Mouse (Mus musculus): ENCODE measurements at regions not wholly inside any gene's neighbourhood (a gene's known extent, or its start where the extent isn't known, plus 50 kb on each side); places are given as distances from the start of the nearest gene placed in this dataset.
A peak's percentile ranks its signal among the peaks of the same experiment; 100 is the strongest.

DNA sequence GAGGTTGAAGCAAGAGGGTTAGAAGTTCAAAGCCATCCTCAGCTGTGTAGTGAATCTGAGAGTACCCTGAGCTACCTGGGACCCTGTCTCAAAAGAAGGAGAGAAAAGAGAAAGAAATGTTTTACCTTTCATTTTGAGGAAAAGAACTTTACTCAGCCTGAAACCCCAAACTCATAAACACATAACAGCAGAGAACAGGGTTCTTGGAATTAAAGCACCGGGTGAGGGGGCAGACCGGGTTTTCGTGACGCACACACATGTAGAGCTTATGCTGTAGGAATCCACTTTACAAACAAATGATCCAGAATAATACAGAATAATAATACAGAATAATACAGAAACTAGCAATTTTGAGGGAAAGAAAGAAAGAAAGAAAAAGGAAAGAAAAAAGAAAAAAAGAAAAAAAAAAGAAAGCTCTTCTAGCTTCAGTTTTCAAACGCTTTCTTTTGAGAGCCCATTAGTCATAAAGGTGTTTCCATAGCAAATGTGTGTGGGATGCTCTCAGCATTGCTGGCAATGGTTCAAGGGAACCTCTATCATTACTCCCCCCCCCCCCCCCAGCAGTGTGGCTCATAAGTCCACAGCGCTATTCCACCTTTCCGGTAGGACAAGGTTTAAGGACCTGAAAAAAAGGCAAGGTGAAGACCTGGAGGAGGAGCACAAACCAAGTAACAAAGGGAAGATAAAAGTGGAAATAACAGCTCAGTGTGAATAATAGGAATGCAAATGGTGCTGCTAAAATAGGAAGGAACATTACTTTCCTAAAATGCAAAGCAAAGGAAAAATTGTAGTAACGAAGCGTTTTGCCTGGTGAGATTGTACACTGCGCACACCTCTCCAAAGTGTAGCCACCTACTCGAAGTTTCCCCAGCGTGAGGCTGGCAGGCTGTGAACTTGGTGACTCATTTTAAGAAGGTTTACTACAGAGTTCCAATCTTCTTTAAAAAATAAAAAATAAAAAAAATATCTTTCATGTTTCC is 110.3 kb downstream of the Btg1 start:
- DNase-seq = no peak
- no peaks in the 10 kb centered on the region for H3K27me3 ChIP-seq (ENCODE audit: control insufficient read depth, insufficient read depth, low read length)
- TF ChIP-seq POLR2A (IDR thresholded peaks at IDR 0.05; ENCODE audit: borderline replicate concordance, insufficient read depth, low read length) = no peak
- TF ChIP-seq CTCF (IDR thresholded peaks at IDR 0.05; ENCODE audit: borderline replicate concordance, insufficient read depth, low read depth, low read length) = no peak
- H3K27ac ChIP-seq (ENCODE audit: insufficient read depth, low read length) = no peak overlapping the region
- H3K4me1 ChIP-seq (ENCODE audit: control insufficient read depth, insufficient read depth, low read length) = no peaks in the 10 kb centered on the region
- 89% methylated on average over 12 of the region's 12 CpGs for WGBS
- no peak overlapping the region for H3K4me3 ChIP-seq (replicated peaks; ENCODE audit: insufficient read depth, low read depth, low read length)

GRCm38 (mm10) chr10:96733581-96733980 is 116.8 kb downstream of the Btg1 start:
- Histone ChIP-seq H3K4me3 (replicated peaks; ENCODE audit: insufficient read depth, low read depth, low read length) (no peak overlapping the region), H3K27me3 (ENCODE audit: control insufficient read depth, insufficient read depth, low read length) (no peaks in the 10 kb centered on the region), H3K27ac (ENCODE audit: insufficient read depth, low read length) (no peak overlapping the region), H3K4me1 (ENCODE audit: control insufficient read depth, insufficient read depth, low read length) (peaks cover 5% of the 10 kb centered on the region; the same call in 1 of the 2 replicates)
- TF ChIP-seq CTCF (IDR thresholded peaks at IDR 0.05; ENCODE audit: borderline replicate concordance, insufficient read depth, low read depth, low read length) (no peak), POLR2A (IDR thresholded peaks at IDR 0.05; ENCODE audit: borderline replicate concordance, insufficient read depth, low read length) (no peak)
- DNase-seq = no peak
- WGBS = 84% methylated on average over 5 of the region's 5 CpGs

DNA sequence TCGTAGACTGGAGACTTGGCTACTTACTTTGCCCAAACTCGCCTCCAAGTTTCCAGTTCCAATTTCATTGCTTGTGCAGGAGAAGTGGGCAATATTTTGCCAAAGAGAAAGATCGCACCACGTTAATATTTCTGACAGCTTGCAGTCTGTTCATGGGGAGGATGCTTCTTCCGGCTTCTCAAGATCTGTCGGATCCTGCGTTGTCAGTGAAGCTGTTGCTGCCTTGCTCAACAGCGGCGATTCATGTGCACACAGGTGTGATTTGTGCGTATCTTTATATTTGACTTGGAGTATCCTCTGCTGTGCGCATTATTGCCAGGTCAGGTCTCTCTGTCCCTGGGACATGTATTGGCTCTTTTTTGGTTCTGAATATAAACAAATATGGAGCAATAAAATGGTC is 118.3 kb downstream of the Btg1 start:
- 40% methylated on average over 11 of the region's 11 CpGs for WGBS
- Histone ChIP-seq H3K27ac (ENCODE audit: insufficient read depth, low read length) (no peak overlapping the region), H3K4me3 (replicated peaks; ENCODE audit: insufficient read depth, low read depth, low read length) (peak overlapping the region; percentile 39), H3K4me1 (ENCODE audit: control insufficient read depth, insufficient read depth, low read length) (peaks cover 5% of the 10 kb centered on the region; the same call in 1 of the 2 replicates), H3K27me3 (ENCODE audit: control insufficient read depth, insufficient read depth, low read length) (no peaks in the 10 kb centered on the region)
- DNase-seq = peak in 1 of 2 experiments; percentile 20
- no peak for TF ChIP-seq POLR2A (IDR thresholded peaks at IDR 0.05; ENCODE audit: borderline replicate concordance, insufficient read depth, low read length)
- no peak for TF ChIP-seq CTCF (IDR thresholded peaks at IDR 0.05; ENCODE audit: borderline replicate concordance, insufficient read depth, low read depth, low read length)

GRCm38 (mm10) chr10:96735885-96736628 is 119.3 kb downstream of the Btg1 start:
- no peak for DNase-seq
- WGBS = 84% methylated on average over 4 of the region's 4 CpGs

GRCm38 (mm10) chr10:96737972-96738371 is 121.2 kb downstream of the Btg1 start:
- TF ChIP-seq CTCF (IDR thresholded peaks at IDR 0.05; ENCODE audit: borderline replicate concordance, insufficient read depth, low read depth, low read length) = no peak
- no peak for TF ChIP-seq POLR2A (IDR thresholded peaks at IDR 0.05; ENCODE audit: borderline replicate concordance, insufficient read depth, low read length)
- Histone ChIP-seq H3K4me3 (replicated peaks; ENCODE audit: insufficient read depth, low read depth, low read length) (no peak overlapping the region), H3K27ac (ENCODE audit: insufficient read depth, low read length) (no peak overlapping the region), H3K27me3 (ENCODE audit: control insufficient read depth, insufficient read depth, low read length) (no peaks in the 10 kb centered on the region), H3K4me1 (ENCODE audit: control insufficient read depth, insufficient read depth, low read length) (peaks cover 5% of the 10 kb centered on the region; the same call in 1 of the 2 replicates)
- DNase-seq = no peak
- 94% methylated on average over 6 of the region's 6 CpGs for WGBS

More at GRCm38 (mm10) chr10:96735885-96736628, 119.3 kb downstream of the Btg1 start:
- Histone ChIP-seq H3K4me1 (ENCODE audit: control insufficient read depth, insufficient read depth, low read length) (peaks cover 5% of the 10 kb centered on the region; the same call in 1 of the 2 replicates), H3K4me3 (replicated peaks; ENCODE audit: insufficient read depth, low read depth, low read length) (no peak overlapping the region), H3K27me3 (ENCODE audit: control insufficient read depth, insufficient read depth, low read length) (no peaks in the 10 kb centered on the region), H3K27ac (ENCODE audit: insufficient read depth, low read length) (no peak overlapping the region)
- no peak for TF ChIP-seq CTCF (IDR thresholded peaks at IDR 0.05; ENCODE audit: borderline replicate concordance, insufficient read depth, low read depth, low read length)
- no peak for TF ChIP-seq POLR2A (IDR thresholded peaks at IDR 0.05; ENCODE audit: borderline replicate concordance, insufficient read depth, low read length)

- no peak for DNase-seq
- H3K4me1 ChIP-seq (ENCODE audit: control insufficient read depth, insufficient read depth, low read length) = peaks cover 5% of the 10 kb centered on the region; the same call in 1 of the 2 replicates
- no peak overlapping the region for H3K27ac ChIP-seq (ENCODE audit: insufficient read depth, low read length)
- WGBS = 97% methylated on average over 5 of the region's 5 CpGs
- no peak for TF ChIP-seq POLR2A (IDR thresholded peaks at IDR 0.05; ENCODE audit: borderline replicate concordance, insufficient read depth, low read length)
- TF ChIP-seq CTCF (IDR thresholded peaks at IDR 0.05; ENCODE audit: borderline replicate concordance, insufficient read depth, low read depth, low read length) = no peak
- H3K4me3 ChIP-seq (replicated peaks; ENCODE audit: insufficient read depth, low read depth, low read length) = no peak overlapping the region
- H3K27me3 ChIP-seq (ENCODE audit: control insufficient read depth, insufficient read depth, low read length) = no peaks in the 10 kb centered on the region
These were observed 121.8 kb downstream of the Btg1 start for GRCm38 (mm10) chr10:96738606-96739005.

DNA sequence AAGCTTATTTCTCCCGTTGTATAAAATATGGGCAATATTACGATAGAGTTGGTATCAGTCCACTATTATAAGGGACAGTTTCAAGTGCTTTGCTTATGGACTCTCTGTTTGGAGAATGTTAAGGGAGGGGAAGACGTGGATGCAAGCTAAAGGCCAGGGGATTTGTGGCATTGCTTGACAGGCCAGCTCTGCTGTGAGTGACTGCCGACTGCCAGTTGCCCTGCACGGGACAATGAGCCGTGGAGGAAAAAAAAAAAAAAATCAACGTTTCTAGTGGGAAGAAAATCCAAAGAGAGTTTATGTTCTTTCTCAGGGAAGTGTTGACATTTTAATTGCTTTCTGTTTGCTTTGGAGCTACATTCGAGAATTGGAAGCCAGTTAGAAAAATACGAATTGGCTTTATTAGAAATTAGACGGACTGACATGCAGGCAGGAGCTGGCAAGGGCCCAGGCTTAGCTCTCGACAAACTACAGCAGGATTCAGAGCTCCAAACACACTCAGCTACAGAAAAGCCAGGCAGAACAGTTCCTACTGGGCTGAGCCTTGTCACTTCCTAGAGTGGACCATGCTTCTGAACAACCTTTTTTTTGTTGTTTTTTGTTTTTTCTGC is 127.5 kb downstream of the Btg1 start:
- peak; percentile 51 to 62 for DNase-seq
- Histone ChIP-seq H3K27ac (ENCODE audit: insufficient read depth, low read length) (no peak overlapping the region), H3K27me3 (ENCODE audit: control insufficient read depth, insufficient read depth, low read length) (no peaks in the 10 kb centered on the region), H3K4me3 (replicated peaks; ENCODE audit: insufficient read depth, low read depth, low read length) (peak overlapping the region; percentile 37), H3K4me1 (ENCODE audit: control insufficient read depth, insufficient read depth, low read length) (peaks cover 3% of the 10 kb centered on the region; the same call in 1 of the 2 replicates)
- 15% methylated on average over 11 of the region's 11 CpGs for WGBS
- TF ChIP-seq CTCF (IDR thresholded peaks at IDR 0.05; ENCODE audit: borderline replicate concordance, insufficient read depth, low read depth, low read length) = no peak
- no peak for TF ChIP-seq POLR2A (IDR thresholded peaks at IDR 0.05; ENCODE audit: borderline replicate concordance, insufficient read depth, low read length)
